Mouse (Mus musculus): ENCODE measurements around the gene Mef2d.

GRCm38 (mm10) chr3:88136346-88136745, 5.8 kb upstream of the Mef2d start:
- TF ChIP-seq CTCF (IDR thresholded peaks at IDR 0.05; ENCODE audit: extremely low read depth, insufficient read depth, insufficient read length, insufficient replicate concordance) (no peak), POLR2A (IDR thresholded peaks at IDR 0.05; ENCODE audit: low read depth, low read length) (no peak)

Measured in spleen, adult 2 months (tissue).